Mouse (Mus musculus) megakaryocyte, embryonic 14.5 days (primary cell): ENCODE results near the gene Vapa.

Source experiments
- FLI1 ChIP-seq: IDR thresholded peaks from 2 replicates; pipeline ENCODE4 v1.6.1; 2012; ENCODE audit warnings: low read length, inconsistent platforms, mixed read lengths
- GATA1 ChIP-seq: IDR thresholded peaks from 3 replicates; pipeline ENCODE4 v1.6.1; 2012; ENCODE audit warnings: mixed read lengths, low read length, inconsistent platforms, borderline replicate concordance

DNA sequence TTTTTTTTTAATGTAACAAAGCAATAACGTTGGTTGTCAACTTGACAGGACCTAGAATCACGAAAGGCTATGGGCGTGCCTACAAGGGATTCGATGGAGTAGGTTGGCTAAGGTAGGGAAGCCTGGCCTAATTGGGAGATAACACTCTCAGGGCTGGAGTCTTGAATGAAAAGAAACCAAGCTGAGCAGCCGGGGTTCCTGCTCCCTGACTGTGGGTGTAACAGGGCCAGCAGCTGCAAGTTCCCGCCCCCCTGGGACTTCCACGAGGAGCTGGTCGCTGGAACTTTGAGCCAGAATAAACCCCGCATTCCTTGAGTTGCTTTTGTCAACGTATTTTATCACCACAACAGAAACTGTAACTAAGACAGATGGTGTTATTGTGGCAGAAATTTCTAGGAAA lies 56.6 kb downstream of the Vapa start:
- TF ChIP-seq GATA1 (no peak), FLI1 (no peak)
